Mouse (Mus musculus): ENCODE results near the gene Fbxo30.
"Not testable (repeated sequence)": the region's sequence is repeated elsewhere in the genome, so short reads cannot be mapped to it uniquely, and the experiment has no call there.

The Fbxo30 gene

DNA sequence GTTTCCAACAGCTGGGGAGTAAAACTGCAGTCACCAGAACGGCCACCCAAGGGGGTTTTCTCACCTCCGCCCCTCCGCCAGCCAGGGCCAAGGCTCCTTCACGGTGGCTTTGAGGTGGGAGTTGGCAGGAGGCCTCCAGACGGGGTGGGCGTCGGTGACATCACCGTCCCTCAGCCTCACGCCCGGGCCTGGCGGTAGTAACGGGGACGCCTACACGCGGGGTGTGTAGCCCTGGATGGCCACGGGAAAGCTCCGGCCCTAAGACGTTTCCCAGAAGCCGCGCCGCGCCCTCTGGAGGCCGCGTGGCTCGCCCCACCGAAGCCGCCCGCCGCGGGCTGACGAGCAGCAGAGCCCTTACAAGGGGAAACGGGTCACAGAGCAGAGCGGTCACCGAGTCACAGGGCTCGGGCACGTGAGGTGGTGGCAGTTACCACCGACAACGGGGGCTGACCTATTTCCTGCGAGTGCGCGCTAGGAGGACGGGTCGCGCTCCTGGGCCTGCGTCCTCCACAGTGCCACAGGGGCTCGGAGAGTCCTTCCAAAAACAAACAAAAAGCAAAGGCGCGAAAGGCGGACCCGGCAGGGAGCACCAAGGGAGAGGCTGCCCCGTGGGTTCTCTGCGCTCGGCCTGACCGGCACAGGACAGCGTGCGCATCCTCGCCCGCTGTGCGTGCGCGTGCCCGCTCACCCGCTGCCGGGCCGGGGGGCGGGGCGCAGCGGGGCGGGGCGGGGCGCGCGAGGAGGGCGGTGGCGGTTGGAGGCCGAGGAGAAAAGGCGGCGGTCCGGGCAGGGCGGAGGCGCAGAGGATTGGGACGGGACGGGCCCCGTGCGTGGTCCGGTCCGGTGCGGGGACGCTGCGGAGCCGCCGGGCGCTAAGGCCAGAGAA is at the start of gene Fbxo30:
Gene Fbxo30, plus strand, starts transcription at position 753 of the 886 bp plus-strand sequence.
- peak; percentile 89 for DNase-seq (ENCODE audit: low read depth, low spot score)

- no peak for DNase-seq (ENCODE audit: low read depth, low spot score)
Measured at GRCm38 (mm10) chr10:11233208-11233607, 47.9 kb upstream of the Fbxo30 start.

DNA sequence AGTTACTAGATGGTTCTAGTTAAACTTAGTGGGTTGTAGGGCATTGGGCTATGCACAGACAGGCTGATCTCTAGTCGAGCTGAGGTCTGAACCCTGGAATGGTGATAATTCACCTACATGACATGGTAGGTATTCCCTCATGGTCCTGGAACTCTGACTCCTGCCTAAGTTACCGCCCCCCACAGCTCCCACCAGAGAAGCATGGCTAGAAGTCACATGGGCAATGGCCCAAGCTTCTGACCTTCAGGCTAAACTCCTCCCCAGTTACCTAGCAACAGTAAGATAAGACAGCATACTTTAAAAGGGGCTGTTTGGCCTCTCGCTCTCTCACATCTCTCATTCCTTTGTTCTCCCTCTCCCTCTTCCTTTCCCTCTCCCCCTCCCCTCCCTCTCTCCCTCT is 38.1 kb upstream of the Fbxo30 start:
- DNase-seq (ENCODE audit: low read depth, low spot score), result not testable (repeated sequence)

GRCm38 (mm10) chr10:11248210-11248609 is 32.9 kb upstream of the Fbxo30 start:
- no peak for DNase-seq (ENCODE audit: low read depth, low spot score)

DNA sequence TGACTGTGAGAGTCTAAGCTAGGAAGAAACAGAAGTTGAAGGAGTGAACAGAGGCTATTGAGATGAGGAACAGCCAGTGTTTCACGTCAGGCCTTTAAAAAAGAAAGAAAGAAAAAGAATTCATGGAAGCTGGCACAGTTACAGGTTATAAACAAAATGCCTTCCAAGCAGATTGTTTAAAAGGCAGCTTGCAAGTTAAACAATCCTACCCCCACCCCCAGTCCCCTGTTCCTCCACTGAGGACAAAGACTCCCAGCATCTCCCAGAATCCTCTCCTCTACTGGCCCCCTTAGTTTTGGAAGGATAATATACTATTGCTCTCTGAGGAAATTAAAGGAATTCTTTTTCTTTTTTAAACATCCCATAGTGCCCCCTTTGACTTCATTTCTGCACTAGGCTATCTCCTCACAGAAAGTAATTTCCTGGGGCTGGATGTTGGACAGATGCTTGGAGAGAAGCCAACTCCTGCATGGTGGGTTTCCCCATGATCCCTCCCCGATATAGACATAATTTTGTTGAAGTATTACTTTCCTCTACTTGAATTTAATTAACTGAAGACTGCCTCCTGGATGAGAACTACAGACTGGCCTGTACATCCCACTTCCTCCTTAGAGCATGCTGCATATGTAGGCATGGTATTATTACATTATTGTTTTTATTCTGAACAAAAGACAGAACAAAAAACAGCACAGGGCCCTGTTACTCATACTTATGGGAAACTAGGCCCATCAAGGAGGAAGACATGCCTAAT is 30.7 kb upstream of the Fbxo30 start:
- no peak for DNase-seq (ENCODE audit: low read depth, low spot score)

DNA sequence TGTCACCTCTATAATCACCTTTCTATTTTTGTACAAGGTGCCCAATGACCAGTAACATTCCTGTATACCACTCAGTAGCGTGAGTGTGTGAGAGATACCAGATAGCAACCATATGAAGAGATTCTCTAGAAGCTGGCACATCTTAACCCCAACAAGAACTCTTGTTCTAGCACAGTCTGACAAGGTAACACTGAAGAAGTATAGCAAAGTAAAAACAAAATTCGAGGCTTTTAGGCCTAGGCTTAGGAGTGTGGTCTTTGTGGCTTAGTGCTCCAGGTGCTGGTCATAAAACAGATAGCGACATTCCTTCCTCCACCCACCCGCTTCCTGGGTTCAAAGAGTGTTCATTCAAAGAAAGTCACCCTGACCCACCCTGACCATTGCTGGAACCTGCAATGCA is 27.5 kb upstream of the Fbxo30 start:
- DNase-seq (ENCODE audit: low read depth, low spot score), result not testable (repeated sequence)

GRCm38 (mm10) chr10:11260119-11260518 is 21.0 kb upstream of the Fbxo30 start:
- no peak for DNase-seq (ENCODE audit: low read depth, low spot score)

DNA sequence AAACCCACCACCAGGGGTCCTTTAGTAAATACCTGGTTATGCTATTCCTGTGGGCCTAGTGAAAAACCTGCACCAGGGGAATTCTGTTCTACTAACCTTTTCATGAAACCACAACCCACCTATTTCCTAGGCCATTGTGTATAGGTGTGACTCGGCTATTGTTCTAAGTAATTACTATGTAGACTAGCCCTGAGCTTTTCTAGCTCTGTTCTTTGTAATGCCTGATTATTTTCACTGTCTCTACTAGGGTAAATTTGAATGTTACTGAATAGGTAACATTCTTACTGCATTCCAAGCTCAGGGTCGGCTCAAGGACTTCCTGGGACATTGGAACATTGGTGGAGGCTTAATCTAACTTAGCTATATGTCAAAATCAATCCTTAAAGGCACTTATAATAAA is 18.8 kb upstream of the Fbxo30 start:
- not testable (repeated sequence) for DNase-seq (ENCODE audit: low read depth, low spot score)

- DNase-seq (ENCODE audit: low read depth, low spot score), result not testable (repeated sequence)
Measured at GRCm38 (mm10) chr10:11263795-11264194, 17.3 kb upstream of the Fbxo30 start.

- DNase-seq (ENCODE audit: low read depth, low spot score), result no peak
Measured at GRCm38 (mm10) chr10:11269165-11269564, 12.0 kb upstream of the Fbxo30 start.

DNA sequence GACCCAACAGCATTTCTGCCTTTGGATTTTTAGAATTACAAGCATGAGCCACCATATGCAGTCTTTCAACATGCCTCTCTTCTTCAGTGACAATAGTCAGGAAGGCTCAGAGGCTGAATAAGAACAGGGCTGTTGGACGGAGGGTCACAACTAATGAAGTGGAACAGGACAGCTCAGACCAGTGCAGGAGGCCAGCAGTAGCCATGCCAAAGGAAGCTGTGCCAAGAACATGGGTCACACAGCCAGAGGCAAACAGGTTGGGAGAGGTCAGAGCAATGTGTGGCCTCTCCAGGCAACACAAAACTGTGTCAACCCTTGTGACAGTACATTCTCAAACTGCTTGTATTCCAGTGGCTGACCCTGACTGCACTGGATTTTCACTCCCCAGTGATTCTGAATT is 6.7 kb upstream of the Fbxo30 start:
- DNase-seq (ENCODE audit: low read depth, low spot score), result no peak

- DNase-seq (ENCODE audit: low read depth, low spot score), result no peak
Measured at GRCm38 (mm10) chr10:11280235-11280577, 924 bp upstream of the Fbxo30 start.

GRCm38 (mm10) chr10:11281498-11282305 is 572 bp downstream of the Fbxo30 start:
- DNase-seq (ENCODE audit: low read depth, low spot score), result no peak

DNA sequence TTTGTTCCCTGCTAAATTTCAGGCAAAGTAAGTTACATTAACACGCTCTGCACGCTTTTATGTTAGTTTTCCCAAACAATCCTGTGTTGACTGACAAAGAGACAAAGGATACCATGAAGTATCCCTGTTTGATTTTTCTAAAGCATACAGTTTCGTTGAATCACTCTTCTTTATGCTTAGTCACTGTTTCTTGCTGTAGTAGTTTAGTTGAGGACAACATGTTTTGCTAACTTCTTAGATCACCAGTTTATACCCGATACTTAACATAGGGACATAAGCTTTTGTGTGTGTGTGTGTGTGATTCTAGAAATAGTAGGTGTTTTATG is 1.1 kb downstream of the Fbxo30 start:
- peak; percentile 9 for DNase-seq (ENCODE audit: low read depth, low spot score)

GRCm38 (mm10) chr10:11298418-11298817 is 17.3 kb downstream of the Fbxo30 start:
- DNase-seq (ENCODE audit: low read depth, low spot score), result no peak

- no peak for DNase-seq (ENCODE audit: low read depth, low spot score)
Measured at GRCm38 (mm10) chr10:11305365-11306053, 24.4 kb downstream of the Fbxo30 start.

GRCm38 (mm10) chr10:11306054-11306367 is 24.9 kb downstream of the Fbxo30 start:
- DNase-seq (ENCODE audit: low read depth, low spot score), result no peak

DNA sequence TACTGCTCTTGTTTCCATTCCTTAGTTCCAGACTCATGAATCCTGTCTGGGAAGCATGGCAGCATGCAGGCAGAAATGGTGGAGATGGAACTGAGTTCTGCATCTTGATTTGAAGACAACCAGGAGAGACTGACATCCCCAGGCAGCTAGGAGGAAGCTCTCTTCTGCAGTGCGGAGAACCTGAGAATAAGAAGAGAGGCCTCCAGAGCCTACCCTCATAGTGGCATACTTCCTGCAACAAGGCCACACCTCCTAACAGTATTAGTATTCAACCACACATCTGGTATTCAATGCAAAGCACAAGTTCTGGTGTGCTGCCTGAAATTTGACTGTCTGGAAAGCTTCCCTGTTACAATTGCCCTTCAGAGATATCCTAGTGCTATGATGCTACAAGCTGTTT is 28.7 kb downstream of the Fbxo30 start:
- DNase-seq (ENCODE audit: low read depth, low spot score), result no peak

- no peak for DNase-seq (ENCODE audit: low read depth, low spot score)
Measured at GRCm38 (mm10) chr10:11310481-11310880, 29.4 kb downstream of the Fbxo30 start.

- not testable (repeated sequence) for DNase-seq (ENCODE audit: low read depth, low spot score)
Measured at GRCm38 (mm10) chr10:11317856-11318454, 36.8 kb downstream of the Fbxo30 start.

GRCm38 (mm10) chr10:11319446-11319970 is 38.4 kb downstream of the Fbxo30 start:
- no peak for DNase-seq (ENCODE audit: low read depth, low spot score)

Measured in CD4-positive helper T cell, adult 2 months (primary cell).